Mouse (Mus musculus) heart, embryonic 12.5 days (tissue): ENCODE measurements around the gene Cgref1. TPM values are rescaled to one million over a fixed set of nuclear protein-coding genes. Genes with fewer than 3 reads are reported as not detected.

Experiments
- ATAC-seq: fragments of 200-750 bp; cut with Nextera tagmentation; 2 replicates; pipeline ENCODE4 v1.8.0; 2017; ENCODE audit warnings: moderate TSS enrichment, moderate library complexity; ENCODE audit not compliant: insufficient number of reproducible peaks, low FRiP score
- H3K27ac ChIP-seq: fragments of 300-500 bp; sonication (generic); 2 replicates; pipeline ENCODE4 v1.5.1; 2016; ENCODE audit warnings: mild to moderate bottlenecking, moderate library complexity; ENCODE audit not compliant: poor library complexity, severe bottlenecking
- H3K27me3 ChIP-seq: fragments of 300-500 bp; sonication (generic); replicated peaks from 2 replicates; pipeline ENCODE4 v1.6.1; 2016; ENCODE audit warnings: mild to moderate bottlenecking, moderate library complexity
- H3K36me3 ChIP-seq: fragments of 300-500 bp; sonication (generic); 2 replicates; pipeline ENCODE4 v1.6.1; 2016; ENCODE audit warnings: mild to moderate bottlenecking, moderate library complexity
- H3K4me1 ChIP-seq: fragments of 300-500 bp; sonication (generic); replicated peaks from 2 replicates; pipeline ENCODE4 v1.6.1; 2016; ENCODE audit warnings: mild to moderate bottlenecking
- H3K4me2 ChIP-seq: fragments of 300-500 bp; sonication (generic); 2 replicates; pipeline ENCODE4 v1.6.1; 2016; ENCODE audit warnings: mild to moderate bottlenecking, moderate library complexity
- H3K4me3 ChIP-seq: fragments of 300-500 bp; sonication (generic); 2 replicates; pipeline ENCODE4 v1.5.1; 2016; ENCODE audit warnings: mild to moderate bottlenecking
- H3K9ac ChIP-seq: fragments of 300-500 bp; sonication (generic); 2 replicates; pipeline ENCODE4 v1.6.1; 2016; ENCODE audit warnings: mild to moderate bottlenecking, moderate library complexity
- H3K9me3 ChIP-seq: fragments of 300-500 bp; sonication (generic); replicated peaks from 2 replicates; pipeline ENCODE4 v1.6.1; 2016; ENCODE audit warnings: mild to moderate bottlenecking, moderate library complexity
- WGBS: fragments of 180-500 bp; shearing (Covaris S2); methylation state at CpG from one replicate; pipeline ENCODE4 v1.1.7; 2016; 5-methylcytosine and 5-hydroxymethylcytosine counted together
- polyA plus RNA-seq: library from polyadenylated mRNA; unstranded; fragments of >200 nt; fragmentation: Nextera tagmentation; extraction: Ambion mirVana; gene quantifications from 2 replicates; pipeline ENCODE4 v1.2.1, GENCODE M21; 2016

Cgref1 gene
- polyA plus RNA-seq, 1 experiment from 2014 or later, result 4.9 TPM

DNA sequence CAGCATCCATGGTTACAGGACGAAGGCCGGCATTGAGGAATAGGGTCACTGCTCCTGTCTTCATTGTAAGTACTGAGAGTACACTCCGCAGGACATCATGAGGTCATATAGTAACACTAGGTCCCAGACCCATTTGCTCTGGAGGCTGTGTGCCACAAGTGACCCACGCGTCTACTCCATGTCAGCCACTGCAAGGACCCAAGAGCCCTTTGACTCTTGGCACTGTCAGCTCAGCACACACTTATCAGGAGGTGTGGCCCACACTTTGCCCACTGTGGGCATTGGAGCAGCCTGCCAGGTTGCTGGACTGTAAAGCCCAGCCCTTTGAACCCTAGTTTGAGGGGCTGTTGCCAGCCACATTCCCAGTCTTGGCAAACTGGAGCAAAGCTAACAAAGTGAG is 20.2 kb downstream of the Cgref1 start:
- H3K27me3 ChIP-seq, result 0 out of 2 replicates have a peak, but pooled peaks cover 12% of the 10 kb centered on the region

DNA sequence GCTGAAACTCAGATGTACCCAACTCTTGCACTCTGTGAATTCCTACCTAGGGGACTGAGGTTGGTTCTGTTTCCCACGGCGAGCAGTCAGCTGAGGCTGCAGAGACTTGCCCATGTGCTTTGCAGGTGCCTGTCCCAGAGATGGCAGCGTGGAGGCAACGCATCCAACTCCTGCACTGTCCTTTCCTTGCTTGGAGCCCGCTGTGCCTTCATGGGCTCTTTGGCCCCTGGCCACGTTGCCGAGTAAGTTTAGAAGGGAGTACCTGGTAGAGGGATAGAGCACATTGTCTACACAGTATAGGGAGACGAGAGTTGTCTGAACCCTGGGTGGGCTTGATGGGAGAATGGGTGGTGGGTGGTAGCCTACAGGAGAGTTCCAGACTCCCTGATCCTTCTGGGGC is 20.8 kb downstream of the Cgref1 start:
- 0 out of 2 replicates have a peak, but pooled peaks cover 12% of the 10 kb centered on the region for H3K27me3 ChIP-seq
- no peak overlapping the region for H3K4me2 ChIP-seq
- H3K9ac ChIP-seq, result no peak overlapping the region
- no peak for ATAC-seq
- peaks cover 14% of the 10 kb centered on the region for H3K36me3 ChIP-seq
- H3K27ac ChIP-seq, result no peak overlapping the region
- H3K9me3 ChIP-seq, result no peaks in the 10 kb centered on the region
- no peak overlapping the region for H3K4me3 ChIP-seq
- WGBS, result 83% methylated on average over 8 of the region's 8 CpGs
- peaks cover 35% of the 10 kb centered on the region for H3K4me1 ChIP-seq

More for the DNA sequence above, 20.2 kb downstream of the Cgref1 start:
- Histone ChIP-seq H3K9me3 (no peaks in the 10 kb centered on the region), H3K4me3 (no peak overlapping the region), H3K27ac (no peak overlapping the region), H3K9ac (no peak overlapping the region), H3K36me3 (peaks cover 8% of the 10 kb centered on the region), H3K4me2 (no peak overlapping the region), H3K4me1 (peaks cover 29% of the 10 kb centered on the region)
- 87% methylated on average over 5 of the region's 5 CpGs for WGBS
- ATAC-seq, result no peak

DNA sequence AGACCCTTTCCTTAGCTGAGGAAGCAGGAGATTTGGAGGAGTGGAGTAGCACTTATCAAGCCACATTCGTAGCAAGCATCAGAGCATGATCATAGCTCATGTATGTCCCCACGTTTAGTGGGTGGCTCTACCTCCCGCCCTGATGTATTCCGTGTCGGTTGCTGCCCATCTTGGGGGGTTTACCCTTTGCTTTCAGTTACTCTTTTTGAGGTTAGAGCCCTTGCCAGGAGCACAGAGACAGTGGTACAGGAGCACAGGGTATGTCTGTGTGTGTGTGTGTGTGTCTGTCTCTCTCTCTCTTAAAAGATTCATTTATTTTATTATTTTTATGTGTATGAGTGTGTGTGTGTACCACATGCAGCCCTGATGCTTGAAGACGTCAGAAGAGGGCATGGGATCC is 22.3 kb downstream of the Cgref1 start:
- H3K4me3 ChIP-seq, result no peak overlapping the region

DNA sequence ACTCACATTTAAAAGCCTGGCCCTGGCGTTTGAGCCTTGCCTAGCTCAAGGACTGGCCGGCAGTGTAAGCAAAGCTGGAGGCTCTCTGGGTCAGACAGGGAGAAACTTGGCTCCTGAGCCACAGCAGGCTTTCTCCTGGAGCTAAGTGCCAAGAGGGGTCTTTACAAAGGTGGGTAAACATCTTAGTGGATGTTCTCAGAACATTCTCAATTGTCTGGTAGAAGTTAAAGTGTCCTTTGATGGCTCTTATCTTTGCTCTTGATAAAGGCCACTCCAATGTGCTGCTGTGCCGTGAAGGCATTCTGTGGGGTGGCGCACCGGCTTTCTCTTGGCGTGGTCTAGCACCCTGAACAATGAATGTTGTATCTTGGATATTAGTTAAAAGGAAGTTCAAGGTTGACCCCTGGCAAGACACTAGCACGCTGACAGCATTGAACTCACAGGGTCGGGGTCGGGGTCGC is 22.8 kb downstream of the Cgref1 start:
- H3K27ac ChIP-seq, result no peak overlapping the region
- H3K4me3 ChIP-seq, result peak overlapping the region; percentile 61; the same call in 1 of the 2 replicates
- peak overlapping the region; percentile 76 for H3K9ac ChIP-seq
- peaks cover 34% of the 10 kb centered on the region for H3K36me3 ChIP-seq
- peak overlapping the region; percentile 89 for H3K4me2 ChIP-seq
- H3K4me1 ChIP-seq, result peaks cover 45% of the 10 kb centered on the region
- H3K9me3 ChIP-seq, result no peaks in the 10 kb centered on the region
- ATAC-seq, result no peak
- 31% methylated on average over 10 of the region's 10 CpGs for WGBS
- H3K27me3 ChIP-seq, result 0 out of 2 replicates have a peak, but pooled peaks cover 8% of the 10 kb centered on the region

More for the DNA sequence above, 22.3 kb downstream of the Cgref1 start:
- Histone ChIP-seq H3K9ac (no peak overlapping the region; the same call in 1 of the 2 replicates), H3K27ac (no peak overlapping the region), H3K27me3 (0 out of 2 replicates have a peak, but pooled peaks cover 8% of the 10 kb centered on the region), H3K4me1 (peaks cover 40% of the 10 kb centered on the region), H3K36me3 (peaks cover 29% of the 10 kb centered on the region), H3K4me2 (peak overlapping the region; percentile 89; the same call in 1 of the 2 replicates), H3K9me3 (no peaks in the 10 kb centered on the region)
- 63% methylated on average over 6 of the region's 6 CpGs for WGBS
- ATAC-seq, result no peak

DNA sequence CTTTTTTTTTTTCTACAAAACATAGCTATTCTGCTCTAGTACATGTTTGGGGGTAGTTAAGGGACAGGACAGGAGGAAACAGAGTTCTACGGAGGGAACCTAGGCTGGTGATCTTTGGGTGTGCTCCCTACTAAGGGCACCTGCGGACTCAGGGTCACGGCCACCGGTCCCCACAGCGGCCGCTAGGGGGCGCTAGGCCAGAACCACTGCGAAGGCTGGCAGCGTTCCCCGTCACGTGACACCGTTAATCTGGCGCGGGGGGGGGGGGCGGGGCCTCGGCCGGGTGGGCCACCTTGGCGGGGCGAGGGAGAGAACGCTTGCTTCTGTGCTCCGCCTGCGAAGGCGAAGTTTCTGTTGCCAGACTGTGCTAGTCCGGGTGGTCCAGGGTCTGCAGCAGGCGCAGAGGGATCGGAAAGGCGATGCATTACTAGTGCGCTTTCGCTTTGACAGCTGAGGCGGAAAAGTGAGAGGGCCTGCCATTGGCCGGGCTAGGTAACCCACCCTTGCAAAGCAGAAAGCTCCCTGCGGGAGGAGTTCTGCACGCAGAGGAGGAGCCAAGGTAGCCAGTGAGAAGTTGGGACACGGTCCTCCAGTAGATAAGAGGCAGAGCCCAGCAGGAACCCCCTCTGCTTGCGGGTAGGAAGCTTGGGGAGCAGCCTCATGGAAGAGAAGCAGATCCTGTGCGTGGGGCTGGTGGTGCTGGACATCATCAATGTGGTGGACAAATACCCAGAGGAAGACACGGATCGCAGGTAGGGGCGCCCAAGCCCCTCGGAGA is 23.9 kb downstream of the Cgref1 start, which contains the start of gene Khk:
TSS of gene Khk (plus strand) at position 176 of the 778 bp plus-strand sequence.
- under 1% methylated on average over 37 of the region's 40 CpGs for WGBS
- Histone ChIP-seq H3K4me3 (peak within 1 kb of the TSS; percentile 61), H3K27ac (peak within 1 kb of the TSS; percentile 85), H3K27me3 (0 out of 2 replicates have a peak, but pooled peaks cover 8% of the 10 kb centered on the region), H3K4me2 (peak within 1 kb of the TSS; percentile 89), H3K9me3 (no peaks in the 10 kb centered on the region), H3K36me3 (peaks cover 44% of the 10 kb centered on the region), H3K4me1 (peaks cover 57% of the 10 kb centered on the region), H3K9ac (peak within 1 kb of the TSS; percentile 76)
- peak; percentile 90 for ATAC-seq

DNA sequence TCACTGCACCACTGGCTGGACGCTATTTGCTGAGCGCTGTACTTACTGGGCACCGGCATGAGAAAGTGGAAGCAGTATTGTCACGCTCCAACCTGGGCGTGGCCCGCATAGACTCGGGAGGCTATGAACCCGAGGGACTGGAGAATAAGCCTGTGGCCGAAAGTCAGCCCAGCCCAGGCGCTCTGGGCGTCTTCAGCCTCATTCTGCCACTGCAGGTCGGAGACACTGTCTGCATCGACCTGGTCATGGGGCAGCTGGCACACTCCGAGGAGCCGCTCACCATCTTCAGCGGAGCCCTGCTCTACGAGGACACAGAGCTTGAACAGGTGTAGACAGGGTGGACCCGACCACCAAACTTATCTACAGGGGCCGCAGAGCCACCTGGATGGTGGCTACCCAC is 24.8 kb downstream of the Cgref1 start:
- 0 out of 2 replicates have a peak, but pooled peaks cover 8% of the 10 kb centered on the region for H3K27me3 ChIP-seq
- no peaks in the 10 kb centered on the region for H3K9me3 ChIP-seq
- no peak overlapping the region for H3K27ac ChIP-seq
- peaks cover 63% of the 10 kb centered on the region for H3K4me1 ChIP-seq
- H3K4me3 ChIP-seq, result no peak overlapping the region
- 68% methylated on average over 19 of the region's 19 CpGs for WGBS
- H3K9ac ChIP-seq, result 0 out of 2 replicates have a peak overlapping the region, but pooled peaks have one; percentile 28
- H3K4me2 ChIP-seq, result peak overlapping the region; percentile 89
- 0 out of 2 replicates have a peak, but pooled peaks have one; percentile 3 for ATAC-seq
- H3K36me3 ChIP-seq, result peaks cover 44% of the 10 kb centered on the region

DNA sequence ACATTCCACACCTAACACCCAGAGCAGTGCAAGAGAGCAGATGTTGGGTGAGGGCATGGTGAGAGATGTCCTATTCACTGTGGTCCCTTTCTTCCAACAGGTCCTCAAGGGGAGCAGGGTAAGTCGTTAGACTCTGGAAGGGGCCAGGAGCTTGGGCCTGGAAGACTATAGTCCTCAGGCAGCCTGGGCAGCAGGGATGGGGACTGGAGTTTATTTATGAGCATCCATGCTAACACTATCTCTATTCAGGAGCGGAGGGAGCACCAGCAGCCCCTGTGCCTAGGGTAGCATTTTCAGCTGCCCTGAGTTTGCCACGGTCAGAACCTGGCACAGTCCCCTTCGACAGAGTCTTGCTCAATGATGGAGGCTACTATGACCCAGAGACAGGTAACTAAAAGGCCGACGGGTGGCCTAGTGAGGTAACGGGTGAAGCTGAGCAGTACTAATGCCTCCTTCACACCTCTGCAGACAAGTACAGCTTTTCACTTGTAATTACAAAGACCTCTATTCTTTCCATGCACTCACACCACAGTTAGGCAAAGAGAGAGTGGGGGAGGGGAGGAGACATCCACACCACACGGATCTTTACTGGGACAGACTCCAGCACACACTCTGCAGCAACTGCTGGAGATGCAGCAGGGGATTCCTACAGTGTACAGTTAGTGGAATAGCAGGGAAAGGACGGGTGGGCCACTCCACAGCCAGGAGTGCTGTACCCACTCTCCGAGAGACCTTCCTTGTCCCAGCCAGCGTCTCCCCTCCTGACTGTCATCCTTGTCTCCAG is 25.4 kb downstream of the Cgref1 start:
- H3K4me3 ChIP-seq, result no peak overlapping the region
- ATAC-seq, result no peak
- peaks cover 69% of the 10 kb centered on the region for H3K4me1 ChIP-seq
- H3K36me3 ChIP-seq, result peaks cover 44% of the 10 kb centered on the region
- H3K4me2 ChIP-seq, result 0 out of 2 replicates have a peak overlapping the region, but pooled peaks have one; percentile 89
- 0 out of 2 replicates have a peak, but pooled peaks cover 6% of the 10 kb centered on the region for H3K27me3 ChIP-seq
- 68% methylated on average over 11 of the region's 11 CpGs for WGBS
- 0 out of 2 replicates have a peak overlapping the region, but pooled peaks have one; percentile 28 for H3K9ac ChIP-seq
- no peaks in the 10 kb centered on the region for H3K9me3 ChIP-seq
- no peak overlapping the region for H3K27ac ChIP-seq

DNA sequence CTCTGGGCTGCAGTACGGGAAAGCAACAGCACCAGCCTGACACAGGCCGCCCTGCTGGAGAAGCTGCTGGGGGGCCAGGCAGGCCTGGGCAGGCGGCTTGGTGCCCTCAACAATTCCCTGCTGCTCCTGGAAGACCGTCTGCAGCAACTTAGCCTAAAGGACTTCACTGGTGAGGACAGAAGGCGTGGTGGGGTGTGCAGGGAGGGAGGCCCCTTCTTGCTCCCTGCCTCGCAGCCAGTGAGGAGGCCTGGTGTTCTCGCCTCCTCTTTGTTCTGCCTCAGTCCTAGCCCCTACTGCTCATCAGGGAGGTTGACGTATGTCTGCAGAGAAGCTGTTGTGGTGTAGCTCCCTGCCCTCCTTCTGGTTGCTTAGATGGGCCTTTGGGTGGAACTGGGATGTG is 26.7 kb downstream of the Cgref1 start:
- Histone ChIP-seq H3K9ac (no peak overlapping the region), H3K9me3 (no peaks in the 10 kb centered on the region), H3K27me3 (no peaks in the 10 kb centered on the region), H3K27ac (no peak overlapping the region), H3K4me3 (no peak overlapping the region), H3K36me3 (peaks cover 44% of the 10 kb centered on the region), H3K4me2 (no peak overlapping the region), H3K4me1 (peaks cover 80% of the 10 kb centered on the region)
- WGBS, result 74% methylated on average over 8 of the region's 8 CpGs
- ATAC-seq, result no peak

DNA sequence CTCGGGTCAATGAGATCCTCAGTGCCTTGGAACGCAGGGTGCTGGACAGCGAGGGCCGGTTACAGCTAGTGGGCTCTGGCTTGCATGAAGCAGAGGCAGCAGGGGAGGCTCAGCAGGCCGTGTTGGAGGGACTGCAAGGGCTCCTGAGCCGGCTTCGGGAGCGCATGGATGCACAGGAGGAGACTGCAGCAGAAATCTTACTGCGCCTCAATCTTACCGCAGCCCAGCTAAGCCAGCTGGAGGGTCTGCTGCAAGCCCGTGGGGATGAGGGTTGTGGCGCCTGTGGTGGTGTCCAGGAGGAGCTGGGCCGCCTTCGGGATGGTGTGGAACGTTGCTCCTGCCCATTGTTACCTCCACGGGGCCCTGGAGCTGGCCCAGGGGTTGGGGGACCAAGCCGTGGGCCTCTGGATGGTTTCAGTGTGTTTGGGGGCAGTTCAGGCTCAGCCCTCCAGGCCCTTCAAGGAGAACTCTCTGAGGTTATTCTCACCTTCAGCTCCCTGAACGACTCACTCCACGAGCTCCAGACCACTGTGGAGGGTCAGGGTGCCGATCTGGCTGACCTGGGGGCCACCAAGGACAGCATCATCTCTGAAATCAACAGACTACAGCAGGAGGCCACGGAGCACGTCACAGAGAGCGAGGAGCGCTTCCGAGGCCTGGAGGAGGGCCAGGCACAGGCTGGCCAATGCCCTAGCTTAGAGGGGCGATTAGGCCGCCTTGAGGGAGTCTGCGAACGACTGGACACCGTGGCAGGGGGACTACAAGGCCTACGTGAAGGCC is 27.3 kb downstream of the Cgref1 start:
- 86% methylated on average over 31 of the region's 31 CpGs for WGBS
- no peak overlapping the region for H3K4me3 ChIP-seq

DNA sequence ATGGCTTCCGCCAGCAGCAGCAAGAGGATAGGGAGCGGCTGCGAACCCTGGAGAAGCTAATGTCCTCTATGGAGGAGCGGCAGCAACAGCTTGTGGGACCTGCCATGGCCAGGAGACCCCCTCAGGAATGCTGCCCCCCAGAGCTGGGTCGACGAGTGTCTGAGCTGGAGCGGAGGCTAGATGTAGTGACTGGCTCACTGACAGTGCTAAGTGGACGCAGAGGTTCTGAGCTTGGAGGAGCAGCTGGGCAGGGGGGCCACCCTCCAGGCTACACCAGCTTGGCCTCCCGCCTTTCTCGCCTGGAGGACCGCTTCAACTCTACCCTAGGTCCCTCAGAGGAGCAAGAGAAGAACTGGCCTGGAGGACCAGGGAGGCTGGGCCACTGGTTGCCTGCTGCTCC is 28.0 kb downstream of the Cgref1 start:
- 83% methylated on average over 11 of the region's 11 CpGs for WGBS

More for the DNA sequence above, 27.3 kb downstream of the Cgref1 start:
- peaks cover 44% of the 10 kb centered on the region for H3K36me3 ChIP-seq
- H3K4me1 ChIP-seq, result peaks cover 84% of the 10 kb centered on the region
- no peaks in the 10 kb centered on the region for H3K27me3 ChIP-seq
- H3K4me2 ChIP-seq, result no peak overlapping the region
- no peaks in the 10 kb centered on the region for H3K9me3 ChIP-seq
- no peak for ATAC-seq
- no peak overlapping the region for H3K27ac ChIP-seq
- no peak overlapping the region for H3K9ac ChIP-seq

More for the DNA sequence above, 28.0 kb downstream of the Cgref1 start:
- Histone ChIP-seq H3K9me3 (no peaks in the 10 kb centered on the region), H3K27me3 (no peaks in the 10 kb centered on the region), H3K36me3 (peaks cover 44% of the 10 kb centered on the region), H3K27ac (no peak overlapping the region), H3K4me1 (peaks cover 84% of the 10 kb centered on the region), H3K4me3 (no peak overlapping the region), H3K4me2 (no peak overlapping the region), H3K9ac (0 out of 2 replicates have a peak overlapping the region, but pooled peaks have one; percentile 21)
- ATAC-seq, result no peak
